Mouse (Mus musculus): ENCODE measurements around the gene Olfr871. TPM values are rescaled to one million over a fixed set of nuclear protein-coding genes. Genes with fewer than 3 reads are reported as not detected.

The Olfr871 gene
- not detected for polyA plus RNA-seq (2015; fragmentation: Illumina TruSeq; extraction: RNeasy Lipid Tissue Mini Kit (QIAGEN cat#74804); ENCODE audit: insufficient read depth, low read depth, low replicate concordance)

DNA sequence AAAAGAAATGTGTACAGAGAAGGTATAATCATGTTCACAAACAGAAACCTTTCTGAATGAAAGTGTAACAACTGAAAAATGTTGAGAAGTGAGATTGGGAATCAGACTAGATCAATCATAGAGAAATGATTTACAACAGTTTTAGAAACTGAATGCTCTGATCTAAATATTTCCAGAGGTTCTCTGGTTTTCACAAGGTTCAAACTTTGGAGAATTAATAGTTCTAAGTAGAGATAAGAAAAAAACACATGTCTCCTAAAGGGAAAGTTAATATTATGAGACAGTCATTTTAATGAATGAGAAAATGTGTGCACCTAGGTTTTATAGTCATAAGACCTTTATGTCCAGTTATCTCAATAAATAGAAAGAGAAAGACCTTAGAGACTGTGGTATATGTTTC is at the start of gene Olfr871:
Gene Olfr871, plus strand, starts transcription at position 301 of the 400 bp plus-strand sequence.

GRCm38 (mm10) chr9:20173957-20174356 is 38.0 kb upstream of the Olfr871 start, which contains the start of gene Olfr870:
Gene Olfr870 (minus strand): TSS chr9:20174057.

DNA sequence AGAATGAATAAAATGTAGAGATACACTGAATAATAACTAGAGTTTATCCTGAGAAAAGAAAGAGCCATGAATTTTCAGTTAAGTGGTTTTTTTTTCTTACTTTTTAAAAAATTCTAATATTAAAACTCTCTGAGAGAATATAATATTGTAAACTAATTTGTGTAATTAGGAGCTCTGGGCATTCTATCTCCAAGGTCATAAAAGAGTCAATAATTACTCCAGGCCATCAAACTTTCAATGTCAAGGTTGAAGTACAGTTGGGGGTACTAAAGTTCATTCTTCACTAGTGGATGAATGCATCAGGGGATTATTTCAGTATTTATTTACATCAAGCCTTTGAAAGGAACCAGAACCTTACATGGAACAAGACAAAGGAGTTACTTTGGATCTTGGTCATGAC is 24.8 kb downstream of the Olfr871 start, which contains the start of gene Olfr872:
Gene Olfr872, plus strand, starts transcription at position 301 of the 400 bp plus-strand sequence.

Other genes starting within 250 kb of the Olfr871 start
- gene Olfr866, start 184.2 kb upstream of the Olfr871 start, polyA plus RNA-seq (2015; fragmentation: Illumina TruSeq; extraction: RNeasy Lipid Tissue Mini Kit (QIAGEN cat#74804); ENCODE audit: insufficient read depth, low read depth, low replicate concordance): not detected
- not detected for gene Olfr867, start 154.6 kb upstream of the Olfr871 start, polyA plus RNA-seq (2015; fragmentation: Illumina TruSeq; extraction: RNeasy Lipid Tissue Mini Kit (QIAGEN cat#74804); ENCODE audit: insufficient read depth, low read depth, low replicate concordance)
- gene Olfr868, start 113.6 kb upstream of the Olfr871 start, polyA plus RNA-seq (2015; fragmentation: Illumina TruSeq; extraction: RNeasy Lipid Tissue Mini Kit (QIAGEN cat#74804); ENCODE audit: insufficient read depth, low read depth, low replicate concordance): not detected
- not detected for gene Olfr869, start 83.2 kb upstream of the Olfr871 start, polyA plus RNA-seq (2015; fragmentation: Illumina TruSeq; extraction: RNeasy Lipid Tissue Mini Kit (QIAGEN cat#74804); ENCODE audit: insufficient read depth, low read depth, low replicate concordance)
- gene Olfr870, start 38.1 kb upstream of the Olfr871 start, polyA plus RNA-seq (2015; fragmentation: Illumina TruSeq; extraction: RNeasy Lipid Tissue Mini Kit (QIAGEN cat#74804); ENCODE audit: insufficient read depth, low read depth, low replicate concordance): not detected
- not detected for gene Olfr872, start 24.9 kb downstream of the Olfr871 start, polyA plus RNA-seq (2015; fragmentation: Illumina TruSeq; extraction: RNeasy Lipid Tissue Mini Kit (QIAGEN cat#74804); ENCODE audit: insufficient read depth, low read depth, low replicate concordance)
- gene Olfr39, start 70.1 kb downstream of the Olfr871 start, polyA plus RNA-seq (2015; fragmentation: Illumina TruSeq; extraction: RNeasy Lipid Tissue Mini Kit (QIAGEN cat#74804); ENCODE audit: insufficient read depth, low read depth, low replicate concordance): not detected
- gene Olfr873, start 86.3 kb downstream of the Olfr871 start, polyA plus RNA-seq (2015; fragmentation: Illumina TruSeq; extraction: RNeasy Lipid Tissue Mini Kit (QIAGEN cat#74804); ENCODE audit: insufficient read depth, low read depth, low replicate concordance): not detected
- not detected for gene Olfr18, start 123.9 kb downstream of the Olfr871 start, polyA plus RNA-seq (2015; fragmentation: Illumina TruSeq; extraction: RNeasy Lipid Tissue Mini Kit (QIAGEN cat#74804); ENCODE audit: insufficient read depth, low read depth, low replicate concordance)
- gene Zfp560, start 173.0 kb downstream of the Olfr871 start, polyA plus RNA-seq (2015; fragmentation: Illumina TruSeq; extraction: RNeasy Lipid Tissue Mini Kit (QIAGEN cat#74804); ENCODE audit: insufficient read depth, low read depth, low replicate concordance): 7.1 TPM
- gene Zfp26, start 248.0 kb downstream of the Olfr871 start, polyA plus RNA-seq (2015; fragmentation: Illumina TruSeq; extraction: RNeasy Lipid Tissue Mini Kit (QIAGEN cat#74804); ENCODE audit: insufficient read depth, low read depth, low replicate concordance): 1.8 TPM

All from pancreas, adult 10 weeks (tissue).